Mouse (Mus musculus) frontal cortex, adult (tissue): ENCODE results near the gene Srsf2.

Experiments
- ATAC-seq: cut with Nextera tagmentation; 2 replicates; pipeline ENCODE4 v1.9.2; 2017; ENCODE audit warnings: mild to moderate bottlenecking, moderate library complexity, mixed read lengths; ENCODE audit not compliant: low TSS enrichment

The Srsf2 gene

GRCm38 (mm10) chr11:116827534-116828165 lies 25.2 kb downstream of the Srsf2 start, which contains the start of gene Mxra7:
TSS of gene Mxra7 (minus strand) at chr11:116828046.
- ATAC-seq, result peak; percentile 45; the same call in 1 of the 2 replicates

GRCm38 (mm10) chr11:116826550-116827504 lies 26.1 kb downstream of the Srsf2 start:
- peak; percentile 11; the same call in 1 of the 2 replicates for ATAC-seq

GRCm38 (mm10) chr11:116825230-116825629 lies 27.7 kb downstream of the Srsf2 start:
- ATAC-seq, result no peak

- ATAC-seq, result peak; percentile 27; the same call in 1 of the 2 replicates
Observed at GRCm38 (mm10) chr11:116823885-116824284, 29.0 kb downstream of the Srsf2 start.

GRCm38 (mm10) chr11:116823255-116823654 lies 29.6 kb downstream of the Srsf2 start:
- no peak for ATAC-seq

GRCm38 (mm10) chr11:116822626-116823025 lies 30.3 kb downstream of the Srsf2 start:
- ATAC-seq, result peak; percentile 75; the same call in 1 of the 2 replicates

GRCm38 (mm10) chr11:116822215-116822614 lies 30.7 kb downstream of the Srsf2 start:
- ATAC-seq, result 0 out of 2 replicates have a peak, but pooled peaks have one; percentile 0

- ATAC-seq, result no peak
Observed at GRCm38 (mm10) chr11:116821057-116821940, 31.6 kb downstream of the Srsf2 start.

- ATAC-seq, result no peak
Observed at GRCm38 (mm10) chr11:116819932-116820593, 32.8 kb downstream of the Srsf2 start.

- no peak for ATAC-seq
Observed at GRCm38 (mm10) chr11:116818722-116819121, 34.2 kb downstream of the Srsf2 start.

- no peak for ATAC-seq
Observed at GRCm38 (mm10) chr11:116817567-116817966, 35.3 kb downstream of the Srsf2 start.

GRCm38 (mm10) chr11:116816769-116817168 lies 36.1 kb downstream of the Srsf2 start:
- no peak for ATAC-seq

GRCm38 (mm10) chr11:116814884-116815415 lies 37.9 kb downstream of the Srsf2 start:
- ATAC-seq, result no peak

- ATAC-seq, result no peak
Observed at GRCm38 (mm10) chr11:116814076-116814883, 38.6 kb downstream of the Srsf2 start.

GRCm38 (mm10) chr11:116813610-116814009 lies 39.3 kb downstream of the Srsf2 start:
- ATAC-seq, result no peak

GRCm38 (mm10) chr11:116812793-116813529 lies 39.9 kb downstream of the Srsf2 start:
- ATAC-seq, result no peak

GRCm38 (mm10) chr11:116810983-116811901 lies 41.7 kb downstream of the Srsf2 start:
- peak; percentile 88 for ATAC-seq

- ATAC-seq, result no peak
Observed at GRCm38 (mm10) chr11:116810528-116810927, 42.4 kb downstream of the Srsf2 start.
